Mouse (Mus musculus): ENCODE data around the gene Cybrd1. TPM values are rescaled to one million over a fixed set of nuclear protein-coding genes. Genes with fewer than 3 reads are reported as not detected.
A peak's percentile ranks its signal among the peaks of the same experiment; 100 is the strongest.

Gene Cybrd1
- total RNA-seq, 2 experiments from 2014 or later: 1.5 to 1.7 TPM

- DNase-seq (ENCODE audit: low spot score in 2 of 2): no peak
- intact Hi-C loops (cut with DNase I): no loop called here
These were observed 3.7 kb downstream of the Cybrd1 start for GRCm38 (mm10) chr2:71121406-71121805.

- intact Hi-C loops (cut with DNase I): no loop called here
- DNase-seq (ENCODE audit: low spot score in 2 of 2): no peak
These were observed 4.7 kb downstream of the Cybrd1 start for GRCm38 (mm10) chr2:71122268-71123029.

GRCm38 (mm10) chr2:71123591-71123990, 5.9 kb downstream of the Cybrd1 start:
- intact Hi-C loops (cut with DNase I): no loop called here
- no peak for DNase-seq (ENCODE audit: low spot score in 2 of 2)

GRCm38 (mm10) chr2:71127779-71128534, 10.2 kb downstream of the Cybrd1 start:
- DNase-seq (ENCODE audit: low spot score in 2 of 2): no peak
- intact Hi-C loops (cut with DNase I): no loop called here

- intact Hi-C loops (cut with DNase I): no loop called here
- no peak for DNase-seq (ENCODE audit: low spot score in 2 of 2)
These were observed 12.6 kb downstream of the Cybrd1 start for GRCm38 (mm10) chr2:71130366-71130765.

- DNase-seq (ENCODE audit: low spot score in 2 of 2): no peak
- intact Hi-C loops (cut with DNase I): no loop called here
These were observed 14.3 kb downstream of the Cybrd1 start for GRCm38 (mm10) chr2:71131866-71132496.

- intact Hi-C loops (cut with DNase I): no loop called here
- DNase-seq (ENCODE audit: low spot score in 2 of 2): no peak
These were observed 16.4 kb downstream of the Cybrd1 start for GRCm38 (mm10) chr2:71134041-71134505.

GRCm38 (mm10) chr2:71134836-71135235, 17.1 kb downstream of the Cybrd1 start:
- no peak for DNase-seq (ENCODE audit: low spot score in 2 of 2)
- intact Hi-C loops (cut with DNase I): no loop called here

- intact Hi-C loops (cut with DNase I): no loop called here
These were observed 22.9 kb downstream of the Cybrd1 start for GRCm38 (mm10) chr2:71140622-71141021.

GRCm38 (mm10) chr2:71142410-71142809, 24.7 kb downstream of the Cybrd1 start:
- intact Hi-C loops (cut with DNase I): no loop called here
- no peak for DNase-seq (ENCODE audit: low spot score in 2 of 2)

More at GRCm38 (mm10) chr2:71140622-71141021, 22.9 kb downstream of the Cybrd1 start:
- DNase-seq (ENCODE audit: low spot score in 2 of 2): no peak

GRCm38 (mm10) chr2:71145853-71146252, 28.1 kb downstream of the Cybrd1 start:
- DNase-seq (ENCODE audit: low spot score in 2 of 2): no peak
- intact Hi-C loops (cut with DNase I): no loop called here

- intact Hi-C loops (cut with DNase I): no loop called here
- no peak for DNase-seq (ENCODE audit: low spot score in 2 of 2)
These were observed 28.5 kb downstream of the Cybrd1 start for GRCm38 (mm10) chr2:71146266-71146665.

GRCm38 (mm10) chr2:71147816-71148215, 30.1 kb downstream of the Cybrd1 start:
- no peak for DNase-seq (ENCODE audit: low spot score in 2 of 2)

GRCm38 (mm10) chr2:71152170-71152569, 34.4 kb downstream of the Cybrd1 start:
- DNase-seq (ENCODE audit: low spot score in 2 of 2): no peak
- intact Hi-C loops (cut with DNase I): loop anchor here (10.0 kb wide), 1 partner anchor 63 kb away; the partner anchor contains the start of gene Dync1i2

More at GRCm38 (mm10) chr2:71147816-71148215, 30.1 kb downstream of the Cybrd1 start:
- intact Hi-C loops (cut with DNase I): no loop called here

GRCm38 (mm10) chr2:71155486-71155885, 37.8 kb downstream of the Cybrd1 start:
- intact Hi-C loops (cut with DNase I): loop anchor here (5.0 to 10.0 kb wide), 2 partner anchors 59 to 92 kb away; partner anchors contain the start of gene Dync1i2

GRCm38 (mm10) chr2:71156446-71156845, 38.7 kb downstream of the Cybrd1 start:
- intact Hi-C loops (cut with DNase I): loop anchor here (5.0 to 10.0 kb wide), 2 partner anchors 58 to 91 kb away; partner anchors contain the start of gene Dync1i2
- no peak for DNase-seq (ENCODE audit: low spot score in 2 of 2)

More at GRCm38 (mm10) chr2:71155486-71155885, 37.8 kb downstream of the Cybrd1 start:
- peak; percentile 56 to 66 for DNase-seq (ENCODE audit: low spot score in 2 of 2)

- intact Hi-C loops (cut with DNase I): loop anchor here (5.0 to 10.0 kb wide), 2 partner anchors 57 to 89 kb away; partner anchors contain the start of gene Dync1i2
- no peak for DNase-seq (ENCODE audit: low spot score in 2 of 2)
These were observed 40.2 kb downstream of the Cybrd1 start for GRCm38 (mm10) chr2:71157881-71158280.

- no peak for DNase-seq (ENCODE audit: low spot score in 2 of 2)
- intact Hi-C loops (cut with DNase I): loop anchor here (5.0 to 10.0 kb wide), 2 partner anchors 55 to 88 kb away; partner anchors contain the start of gene Dync1i2
These were observed 42.0 kb downstream of the Cybrd1 start for GRCm38 (mm10) chr2:71159576-71160306.

GRCm38 (mm10) chr2:71160307-71160861, 42.7 kb downstream of the Cybrd1 start:
- DNase-seq (ENCODE audit: low spot score in 2 of 2): peak in 1 of 2 experiments; percentile 10
- intact Hi-C loops (cut with DNase I): no loop called here

All from left cerebral cortex, postnatal 36 days (tissue).